Mouse (Mus musculus) embryonic fibroblast, embryonic 13.5 days (primary cell): ENCODE data around the gene Pth. TPM values are rescaled to one million over a fixed set of nuclear protein-coding genes. Genes with fewer than 3 reads are reported as not detected.
A peak's percentile ranks its signal among the peaks of the same experiment; 100 is the strongest.

Source experiments
- H3K27ac ChIP-seq: 2 replicates; pipeline ENCODE4 v1.5.1; 2012; ENCODE audit warnings: low read length, control low read depth, inconsistent platforms; ENCODE audit not compliant: insufficient read depth
- H3K4me1 ChIP-seq: 2 replicates; pipeline ENCODE4 v1.6.1; 2011; ENCODE audit warnings: low read length; ENCODE audit not compliant: control insufficient read depth, insufficient read depth
- H3K4me3 ChIP-seq: 2 replicates; pipeline ENCODE4 v1.5.1; 2011; ENCODE audit warnings: mild to moderate bottlenecking, control low read depth, low read length; ENCODE audit not compliant: insufficient read depth
- CTCF ChIP-seq: IDR thresholded peaks from 2 replicates; pipeline ENCODE4 v1.5.1; 2011; ENCODE audit warnings: mild to moderate bottlenecking, control low read depth, low read length, moderate library complexity, borderline replicate concordance; ENCODE audit not compliant: insufficient read depth
- POLR2A ChIP-seq: IDR thresholded peaks from 2 replicates; pipeline ENCODE4 v1.6.1; 2011; ENCODE audit warnings: low read depth, mild to moderate bottlenecking, control low read depth, low read length, moderate library complexity
- polyA plus RNA-seq: library from polyadenylated mRNA; stranded (reverse); fragments of >200 nt; gene quantifications from 2 replicates; pipeline ENCODE4 v1.2.4, GENCODE M21; 2011; ENCODE audit warnings: low read depth; ENCODE audit not compliant: missing spikeins, insufficient read length

Pth gene
- polyA plus RNA-seq, 1 experiment = not detected

DNA sequence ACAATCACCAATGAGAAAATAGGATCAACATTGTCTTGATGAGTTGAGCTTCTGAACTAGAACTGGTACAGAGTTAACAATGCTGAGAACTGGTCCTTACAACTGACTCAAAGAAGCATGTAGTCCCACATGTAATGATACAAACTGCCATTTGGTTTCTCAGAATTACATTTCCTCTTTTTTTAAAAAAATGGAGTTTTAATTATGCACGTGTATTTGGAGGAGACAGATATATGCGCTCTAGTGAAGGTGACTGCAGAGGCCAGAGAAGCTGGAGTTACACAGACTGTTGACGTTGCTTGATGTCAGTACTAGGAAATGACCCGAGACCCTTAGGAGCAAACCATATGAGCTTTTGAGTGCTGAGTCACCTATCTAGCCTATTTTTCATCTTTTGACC, 8.3 kb upstream of the Pth start:
- Histone ChIP-seq H3K27ac (no peak overlapping the region), H3K4me1 (no peaks in the 10 kb centered on the region), H3K4me3 (no peak overlapping the region)
- TF ChIP-seq CTCF (no peak), POLR2A (no peak)

DNA sequence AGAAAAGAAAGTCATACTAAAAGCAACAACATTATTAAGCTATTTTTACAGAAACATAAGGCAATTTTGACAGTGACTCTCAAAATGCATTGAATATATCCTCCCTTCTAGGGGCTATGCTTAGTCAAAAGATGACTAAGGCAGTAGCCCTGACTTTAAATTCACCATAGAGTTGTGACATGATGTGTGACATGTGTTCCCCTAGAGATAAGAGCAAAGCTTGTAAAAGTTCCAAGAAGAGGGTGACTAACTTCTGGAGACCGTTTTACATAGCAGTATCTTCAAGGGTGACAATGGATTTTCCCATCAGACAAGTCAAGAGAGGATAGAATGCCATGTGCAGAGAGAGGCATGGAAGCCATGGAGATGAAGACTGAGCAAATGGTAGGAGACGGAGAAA, 3.2 kb upstream of the Pth start:
- no peak overlapping the region for H3K4me3 ChIP-seq
- H3K27ac ChIP-seq = no peak overlapping the region
- no peaks in the 10 kb centered on the region for H3K4me1 ChIP-seq
- TF ChIP-seq POLR2A (no peak), CTCF (no peak)

DNA sequence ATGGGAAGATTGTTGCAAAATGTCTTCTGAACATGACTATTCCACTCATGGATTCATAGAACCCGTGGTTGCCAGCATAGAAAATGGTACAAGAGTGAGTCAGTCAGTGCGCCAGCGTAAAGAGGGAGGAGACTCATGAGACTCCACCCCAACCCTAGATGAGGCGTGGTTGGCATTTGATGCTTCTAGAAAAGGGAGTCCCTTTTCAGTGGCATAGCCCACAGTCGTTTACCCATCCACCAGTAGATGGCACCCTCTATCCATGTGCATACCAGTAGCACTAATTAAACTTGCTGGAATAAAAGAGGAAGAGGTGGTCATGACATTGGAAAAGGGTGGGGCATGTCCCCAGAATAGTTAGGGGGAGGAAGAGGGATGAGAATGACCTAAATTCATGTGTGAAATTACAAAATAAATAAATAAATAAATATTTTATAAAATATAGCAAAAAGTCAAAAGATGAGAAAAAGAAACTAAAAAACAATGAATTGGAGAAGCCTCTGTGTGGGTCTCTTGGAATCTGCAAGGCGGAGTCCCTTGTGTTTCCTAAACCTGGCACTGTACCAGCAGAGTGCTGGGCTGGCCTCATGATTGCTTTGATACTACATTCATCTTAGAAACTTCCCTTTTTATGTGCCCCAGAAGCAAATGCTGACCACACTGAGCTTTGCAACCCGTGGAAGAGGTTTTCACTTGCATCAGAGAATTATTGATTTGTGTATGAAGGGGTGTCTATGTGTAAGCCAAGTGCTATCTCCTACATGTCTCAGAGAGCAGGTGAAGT, 10.3 kb downstream of the Pth start:
- H3K4me3 ChIP-seq = no peak overlapping the region
- TF ChIP-seq POLR2A (0 out of 2 replicates have a peak, but pooled peaks have one; percentile 18), CTCF (peak; percentile 40; the same call in 1 of the 2 replicates)
- H3K4me1 ChIP-seq = 0 out of 2 replicates have a peak, but pooled peaks cover 3% of the 10 kb centered on the region
- peak overlapping the region; percentile 28; the same call in 1 of the 2 replicates for H3K27ac ChIP-seq

DNA sequence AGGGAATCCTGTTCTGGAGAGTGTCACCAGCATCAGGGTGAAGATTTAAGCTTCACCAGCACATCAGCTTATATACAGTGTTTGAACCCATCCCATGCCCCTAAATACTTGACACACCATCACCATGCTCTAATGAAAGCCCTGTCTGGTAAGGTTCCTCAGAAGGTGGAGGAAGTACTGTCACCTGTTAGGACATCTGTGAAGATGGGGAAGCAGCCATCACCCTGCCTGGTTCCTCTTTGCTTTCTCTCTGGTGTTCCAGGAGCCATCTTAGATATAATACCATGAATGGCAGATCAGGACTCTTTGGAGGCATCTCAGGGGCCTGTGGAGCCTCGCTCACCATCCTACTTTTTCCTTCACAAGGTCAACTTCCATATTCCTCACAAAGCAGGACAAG, 15.7 kb downstream of the Pth start:
- Histone ChIP-seq H3K4me3 (no peak overlapping the region), H3K4me1 (0 out of 2 replicates have a peak, but pooled peaks cover 1% of the 10 kb centered on the region), H3K27ac (no peak overlapping the region)
- TF ChIP-seq POLR2A (no peak), CTCF (no peak)

DNA sequence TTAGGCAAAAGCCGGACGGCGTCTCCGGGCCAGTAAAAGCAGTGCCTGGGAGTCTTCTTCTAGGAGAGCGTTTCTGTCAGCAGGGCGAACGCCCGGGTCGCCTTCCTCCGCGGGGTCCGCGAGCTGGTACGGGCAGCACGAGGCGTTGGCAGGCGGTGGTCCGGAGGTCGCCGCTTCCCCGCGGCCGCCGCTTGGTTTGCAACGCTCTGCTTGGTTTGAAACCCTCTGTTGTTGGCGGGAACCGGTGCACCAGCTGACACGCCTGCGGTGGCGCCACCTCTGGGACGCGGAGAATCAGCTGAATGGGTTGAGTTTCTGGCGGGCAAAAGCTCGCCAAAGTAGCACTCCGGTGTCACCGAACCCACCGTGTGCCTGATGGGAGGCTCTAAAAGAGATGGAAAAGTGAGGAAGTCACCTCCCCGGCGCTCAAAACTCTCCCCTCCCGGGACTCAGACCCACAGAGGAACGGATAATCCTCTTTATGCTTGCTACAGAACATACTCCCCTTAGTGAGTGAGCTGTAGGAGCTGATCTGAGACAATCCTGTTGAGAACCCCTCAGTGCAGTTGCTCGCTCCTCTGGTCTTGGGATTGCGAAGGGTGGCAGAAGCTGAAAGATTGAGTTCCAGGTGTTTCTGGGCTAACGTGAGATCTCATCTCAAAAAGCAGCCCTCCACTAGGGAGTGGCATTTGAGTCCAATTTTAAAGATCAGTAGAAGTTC, 18.6 kb downstream of the Pth start:
- peak; percentile 61; the same call in 1 of the 2 replicates for TF ChIP-seq CTCF
- no peak for TF ChIP-seq POLR2A
- Histone ChIP-seq H3K27ac (no peak overlapping the region), H3K4me3 (peak overlapping the region; percentile 63), H3K4me1 (no peaks in the 10 kb centered on the region)

DNA sequence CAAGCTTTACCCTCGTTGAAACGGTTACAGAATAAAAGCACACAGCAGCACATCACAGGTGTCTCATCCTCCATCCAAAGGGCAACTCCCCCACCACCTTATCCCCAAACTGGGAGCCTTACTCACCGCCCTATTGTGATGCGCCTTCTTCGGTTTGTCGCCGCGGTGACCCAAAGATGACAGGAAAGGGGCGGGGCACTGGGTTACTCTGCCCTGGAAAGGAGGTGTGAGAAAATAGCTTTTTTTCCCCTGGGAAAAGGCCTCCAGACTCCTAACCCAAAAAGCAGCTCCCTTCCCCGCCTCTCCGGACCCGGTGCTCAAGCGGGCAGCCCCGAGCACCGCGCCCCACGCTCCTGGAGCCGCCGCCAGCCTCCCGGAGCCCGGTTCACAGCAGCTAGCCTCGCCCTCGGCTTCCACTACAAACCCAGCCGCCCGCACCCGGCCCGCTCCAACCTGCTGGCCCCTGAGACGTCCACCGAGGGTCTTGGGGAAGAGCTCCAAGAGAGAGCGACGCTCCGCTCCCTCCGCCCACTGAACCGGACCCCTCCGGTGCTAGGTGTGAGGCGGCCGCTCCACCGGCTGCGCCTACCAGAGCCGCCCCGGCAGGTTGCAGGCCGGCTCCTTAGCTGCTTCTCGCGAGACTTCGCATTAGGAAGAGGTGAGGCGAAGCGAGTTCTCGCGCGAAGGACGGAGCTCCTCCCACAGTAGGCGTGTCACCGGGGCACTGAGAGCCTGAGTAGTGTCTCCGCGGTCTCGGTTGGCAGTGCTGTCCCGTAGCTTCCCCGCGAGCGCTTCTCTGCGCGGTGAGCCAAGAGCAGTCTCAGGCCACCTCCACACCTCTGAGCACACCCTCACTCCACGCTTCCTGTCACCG, 19.4 kb downstream of the Pth start, which contains the start of gene Btbd10:
Gene Btbd10, minus strand, starts transcription at position 647 of the 874 bp plus-strand sequence.
- Histone ChIP-seq H3K4me1 (no peaks in the 10 kb centered on the region), H3K27ac (0 out of 2 replicates have a peak within 1 kb of the TSS, but pooled peaks have one; percentile 9), H3K4me3 (peak within 1 kb of the TSS; percentile 63)
- TF ChIP-seq CTCF (no peak), POLR2A (peak; percentile 94)

DNA sequence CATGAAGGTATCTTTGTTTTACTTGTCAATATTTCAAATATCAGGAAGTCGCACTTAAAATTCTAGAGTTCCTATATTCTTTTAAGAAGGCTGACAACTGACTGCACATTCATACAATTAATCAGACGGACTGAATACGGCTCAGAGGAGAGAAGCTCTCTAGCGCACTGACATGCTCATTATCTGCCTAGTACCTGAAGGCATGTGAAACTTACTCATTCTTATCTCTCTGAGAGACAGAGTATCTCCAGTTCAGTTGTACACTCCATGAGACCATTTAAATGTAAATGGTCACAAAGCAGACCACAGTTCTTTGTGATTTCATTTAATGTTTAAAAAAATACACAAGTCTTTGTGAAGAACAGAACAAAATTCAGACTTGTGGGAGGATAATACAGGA, 20.9 kb downstream of the Pth start:
- no peak for TF ChIP-seq POLR2A
- no peak for TF ChIP-seq CTCF
- no peak overlapping the region for H3K27ac ChIP-seq
- H3K4me1 ChIP-seq = no peaks in the 10 kb centered on the region
- H3K4me3 ChIP-seq = no peak overlapping the region

DNA sequence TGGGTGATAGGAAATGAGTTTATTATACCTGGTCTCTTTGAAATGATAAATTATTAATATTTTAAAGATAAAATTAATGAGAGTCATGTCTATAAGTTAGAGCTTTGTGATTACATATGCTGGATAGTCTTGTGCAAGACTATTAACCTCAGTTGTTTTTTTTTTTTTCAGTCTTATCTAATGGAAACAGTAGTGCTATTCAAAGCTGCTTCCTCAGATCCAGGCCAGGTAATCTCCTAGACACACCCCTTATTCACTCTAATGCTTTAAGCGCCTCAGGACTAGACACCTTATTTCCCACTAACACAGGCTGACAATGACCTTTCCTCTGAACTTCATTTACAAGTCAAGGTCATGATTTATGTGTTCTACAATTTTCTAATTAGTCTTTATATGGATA, 39.3 kb downstream of the Pth start:
- Histone ChIP-seq H3K4me1 (no peaks in the 10 kb centered on the region), H3K27ac (no peak overlapping the region), H3K4me3 (no peak overlapping the region)
- TF ChIP-seq CTCF = no peak
- no peak for TF ChIP-seq POLR2A

DNA sequence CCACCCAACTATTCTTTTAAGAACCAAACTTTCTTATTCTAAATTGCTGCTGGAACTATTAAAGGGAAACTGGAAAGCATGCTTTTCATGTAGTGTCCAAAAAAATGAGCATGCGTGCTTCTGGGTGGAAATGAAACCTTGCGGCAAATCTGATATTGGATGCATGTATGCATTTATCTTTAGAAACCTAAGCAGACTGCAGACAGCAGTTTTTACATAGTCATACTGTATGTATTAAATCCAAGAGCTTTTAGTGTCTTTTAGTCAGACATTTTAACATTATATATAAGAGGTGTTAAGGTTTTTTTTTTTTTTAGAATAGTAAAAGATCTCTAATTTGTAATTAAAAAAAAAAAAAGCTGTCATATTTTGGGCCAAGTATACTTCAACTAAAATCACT, 40.7 kb downstream of the Pth start:
- TF ChIP-seq CTCF = no peak
- no peak for TF ChIP-seq POLR2A
- Histone ChIP-seq H3K27ac (no peak overlapping the region), H3K4me1 (no peaks in the 10 kb centered on the region), H3K4me3 (no peak overlapping the region)

DNA sequence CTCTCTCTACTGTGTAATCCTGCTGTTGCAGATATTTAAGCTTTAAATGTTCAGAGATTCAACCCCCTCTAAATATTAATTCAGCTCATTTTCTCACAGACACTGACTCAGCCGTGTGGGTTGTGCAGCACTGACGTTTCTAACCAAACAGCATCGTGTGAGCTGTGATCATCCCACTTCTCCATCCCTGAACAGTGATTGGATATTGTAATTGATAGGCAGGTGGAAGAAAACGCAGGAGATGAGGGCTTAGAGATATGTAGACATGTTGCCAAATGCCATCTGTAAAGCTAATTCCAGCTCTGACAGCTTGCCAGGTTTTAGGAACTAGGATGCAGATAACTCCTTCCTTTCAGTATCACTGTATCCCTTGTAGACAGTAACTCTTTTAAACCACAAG, 41.1 kb downstream of the Pth start:
- Histone ChIP-seq H3K4me3 (no peak overlapping the region), H3K4me1 (no peaks in the 10 kb centered on the region), H3K27ac (no peak overlapping the region)
- TF ChIP-seq CTCF = no peak
- no peak for TF ChIP-seq POLR2A

Other genes starting within 250 kb of the Pth start
- 24.4 and 27.8 TPM in 2 replicates for gene Arntl, start 181.1 kb downstream of the Pth start, polyA plus RNA-seq
- gene Btbd10, start 19.2 kb downstream of the Pth start, polyA plus RNA-seq = 29.7 and 31.4 TPM in 2 replicates
- gene Far1, start 125.3 kb upstream of the Pth start, polyA plus RNA-seq = 143 and 145 TPM in 2 replicates